Mouse (Mus musculus): Measurements from ENCODE around the gene Olfr279. TPM values are rescaled to one million over a fixed set of nuclear protein-coding genes. Genes with fewer than 3 reads are reported as not detected.

Gene Olfr279
- polyA plus RNA-seq, 1 experiment = 0.04 TPM

DNA sequence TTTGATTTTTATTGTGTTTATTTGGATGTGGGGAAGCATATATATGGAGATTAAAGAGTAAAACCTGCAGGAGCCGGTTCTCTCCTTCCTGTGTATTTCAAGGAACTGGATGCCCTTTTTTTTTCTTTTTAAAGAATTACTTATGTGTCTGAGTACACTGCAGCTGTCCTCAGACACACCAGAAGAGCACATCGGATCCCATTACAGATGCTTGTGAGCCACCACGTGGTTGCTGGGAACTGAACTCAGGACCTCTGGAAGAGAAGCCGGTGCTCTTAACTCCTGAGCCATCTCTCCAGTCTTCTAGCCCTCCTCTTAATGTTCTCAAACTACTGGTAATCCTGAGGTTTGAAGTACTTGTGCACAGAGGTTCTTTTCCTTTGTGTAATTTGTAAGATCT lies 45.7 kb downstream of the Olfr279 start:
- no peak for TF ChIP-seq POLR2A (IDR thresholded peaks at IDR 0.05; ENCODE audit: extremely low read depth, insufficient read depth, low read length)
- no peak for TF ChIP-seq CTCF (IDR thresholded peaks at IDR 0.05; ENCODE audit: extremely low read depth, insufficient read depth, low read length)
- no peak overlapping the region for H3K27ac ChIP-seq (ENCODE audit: insufficient read depth, low read length)
- H3K4me1 ChIP-seq (ENCODE audit: control insufficient read depth, insufficient read depth, low read length) = no peaks in the 10 kb centered on the region
- no peak overlapping the region for H3K4me3 ChIP-seq (ENCODE audit: insufficient read depth, low read length)

DNA sequence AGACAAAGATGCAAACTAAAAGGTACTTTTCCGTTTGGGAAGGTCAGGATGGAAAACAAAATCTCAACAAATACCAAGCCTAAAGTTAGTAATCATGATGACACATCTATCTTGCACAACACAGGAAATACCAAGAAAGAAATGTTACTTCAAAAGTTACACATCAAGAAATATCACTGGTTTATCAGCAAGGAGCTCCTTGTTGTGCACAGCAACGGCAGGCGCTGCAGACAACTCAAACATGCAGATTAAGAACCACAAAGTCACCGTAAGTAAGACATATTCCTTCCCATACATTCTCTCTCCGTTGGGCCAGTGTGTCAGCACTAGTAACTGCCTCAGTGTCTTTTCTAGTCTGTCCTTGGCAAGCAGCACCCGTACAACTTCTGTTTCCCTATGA lies 48.9 kb downstream of the Olfr279 start:
- no peak overlapping the region for H3K4me3 ChIP-seq (ENCODE audit: insufficient read depth, low read length)
- H3K27ac ChIP-seq (ENCODE audit: insufficient read depth, low read length) = no peak overlapping the region
- TF ChIP-seq POLR2A (IDR thresholded peaks at IDR 0.05; ENCODE audit: extremely low read depth, insufficient read depth, low read length) (no peak), CTCF (IDR thresholded peaks at IDR 0.05; ENCODE audit: extremely low read depth, insufficient read depth, low read length) (no peak)
- no peaks in the 10 kb centered on the region for H3K4me1 ChIP-seq (ENCODE audit: control insufficient read depth, insufficient read depth, low read length)

DNA sequence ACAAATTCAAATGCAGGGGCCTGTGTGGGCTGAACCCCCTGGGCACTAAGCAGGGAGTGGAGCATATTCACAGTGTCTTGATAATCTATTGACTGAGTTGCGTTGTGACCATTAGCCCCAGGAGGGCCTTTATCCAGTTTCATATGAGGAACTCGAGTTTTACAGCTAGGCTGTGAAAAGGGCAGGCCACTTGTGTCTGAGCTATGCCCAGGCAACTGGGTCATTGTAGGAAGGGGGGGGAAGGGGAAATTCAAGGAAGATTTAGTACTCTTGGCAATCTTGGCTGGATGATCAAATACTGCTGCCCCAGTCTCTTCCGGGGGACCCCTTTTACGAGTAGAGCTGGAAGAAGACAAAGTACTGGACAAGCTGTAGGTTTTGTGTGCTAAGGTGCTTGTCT lies 51.1 kb downstream of the Olfr279 start:
- no peak for TF ChIP-seq POLR2A (IDR thresholded peaks at IDR 0.05; ENCODE audit: extremely low read depth, insufficient read depth, low read length)
- TF ChIP-seq CTCF (IDR thresholded peaks at IDR 0.05; ENCODE audit: extremely low read depth, insufficient read depth, low read length) = no peak

DNA sequence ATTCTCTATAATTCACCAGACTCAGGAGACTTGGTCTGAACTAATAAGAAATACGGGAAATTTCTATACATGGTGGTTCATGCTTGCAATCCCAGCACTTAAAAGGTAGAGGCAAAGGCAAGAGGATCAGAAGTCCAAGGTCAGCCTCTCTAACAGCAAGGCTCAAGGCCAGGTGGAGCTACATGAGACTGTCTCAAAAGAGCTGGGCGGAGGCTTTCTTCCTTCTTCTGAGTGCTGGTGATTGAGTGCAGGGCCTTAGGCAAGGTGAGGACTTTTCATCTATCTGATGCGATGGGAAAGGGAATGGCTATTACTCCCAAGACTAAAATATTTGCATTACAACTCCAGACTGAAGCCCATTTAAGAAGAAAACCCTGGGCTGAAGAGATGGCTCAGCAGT lies 52.9 kb downstream of the Olfr279 start:
- no peak overlapping the region for H3K4me3 ChIP-seq (ENCODE audit: insufficient read depth, low read length)
- no peaks in the 10 kb centered on the region for H3K4me1 ChIP-seq (ENCODE audit: control insufficient read depth, insufficient read depth, low read length)
- TF ChIP-seq POLR2A (IDR thresholded peaks at IDR 0.05; ENCODE audit: extremely low read depth, insufficient read depth, low read length) (no peak), CTCF (IDR thresholded peaks at IDR 0.05; ENCODE audit: extremely low read depth, insufficient read depth, low read length) (no peak)
- no peak overlapping the region for H3K27ac ChIP-seq (ENCODE audit: insufficient read depth, low read length)

More for the DNA sequence above, 51.1 kb downstream of the Olfr279 start:
- Histone ChIP-seq H3K4me3 (ENCODE audit: insufficient read depth, low read length) (no peak overlapping the region), H3K27ac (ENCODE audit: insufficient read depth, low read length) (no peak overlapping the region), H3K4me1 (ENCODE audit: control insufficient read depth, insufficient read depth, low read length) (no peaks in the 10 kb centered on the region)

GRCm38 (mm10) chr15:98546843-98547242 lies 54.6 kb downstream of the Olfr279 start:
- TF ChIP-seq POLR2A (IDR thresholded peaks at IDR 0.05; ENCODE audit: extremely low read depth, insufficient read depth, low read length) (no peak), CTCF (IDR thresholded peaks at IDR 0.05; ENCODE audit: extremely low read depth, insufficient read depth, low read length) (no peak)
- H3K4me3 ChIP-seq (ENCODE audit: insufficient read depth, low read length) = no peak overlapping the region
- H3K27ac ChIP-seq (ENCODE audit: insufficient read depth, low read length) = no peak overlapping the region
- H3K4me1 ChIP-seq (ENCODE audit: control insufficient read depth, insufficient read depth, low read length) = no peaks in the 10 kb centered on the region

Other genes starting within 250 kb of the Olfr279 start
- not detected in 2 replicates for gene H1fnt, start 235.1 kb upstream of the Olfr279 start, polyA plus RNA-seq (2012; rRNA removed)
- 10.3 and 12.2 TPM in 2 replicates for gene Zfp641, start 196.2 kb upstream of the Olfr279 start, polyA plus RNA-seq (2012; rRNA removed)
- gene Olfr285, start 175.0 kb upstream of the Olfr279 start, polyA plus RNA-seq (2012; rRNA removed) = not detected in 2 replicates
- gene Olfr284, start 151.4 kb upstream of the Olfr279 start, polyA plus RNA-seq (2012; rRNA removed) = not detected in 2 replicates
- gene Olfr283, start 111.5 kb upstream of the Olfr279 start, polyA plus RNA-seq (2012; rRNA removed) = 0.21 and 0.26 TPM in 2 replicates
- not detected in 2 replicates for gene Olfr282, start 61.2 kb upstream of the Olfr279 start, polyA plus RNA-seq (2012; rRNA removed)
- gene Olfr281, start 39.8 kb upstream of the Olfr279 start, polyA plus RNA-seq (2012; rRNA removed) = not detected in 2 replicates
- not detected in 2 replicates for gene OR5BS1P, start 22.5 kb upstream of the Olfr279 start, polyA plus RNA-seq (2012; rRNA removed)
- not detected in 2 replicates for gene Lalba, start 9.7 kb upstream of the Olfr279 start, polyA plus RNA-seq (2012; rRNA removed)
- gene Kansl2, start 41.9 kb downstream of the Olfr279 start, polyA plus RNA-seq (2012; rRNA removed) = 52.9 and 55.7 TPM in 2 replicates
- gene Ccnt1, start 78.5 kb downstream of the Olfr279 start, polyA plus RNA-seq (2012; rRNA removed) = 17.4 and 17.9 TPM in 2 replicates
- not detected in 2 replicates for gene 4930415O20Rik, start 78.6 kb downstream of the Olfr279 start, polyA plus RNA-seq (2012; rRNA removed)
- 38.2 and 44.3 TPM in 2 replicates for gene Adcy6, start 117.7 kb downstream of the Olfr279 start, polyA plus RNA-seq (2012; rRNA removed)
- gene Cacnb3, start 138.4 kb downstream of the Olfr279 start, polyA plus RNA-seq (2012; rRNA removed) = 339 and 348 TPM in 2 replicates
- gene Ddx23, start 170.5 kb downstream of the Olfr279 start, polyA plus RNA-seq (2012; rRNA removed) = 53.4 and 60.5 TPM in 2 replicates
- gene Rnd1, start 185.1 kb downstream of the Olfr279 start, polyA plus RNA-seq (2012; rRNA removed) = 34.5 and 37.4 TPM in 2 replicates
- gene Ccdc65, start 215.8 kb downstream of the Olfr279 start, polyA plus RNA-seq (2012; rRNA removed) = 9.3 and 10.6 TPM in 2 replicates
- 2.1 TPM in 2 replicates for gene Fkbp11, start 235.8 kb downstream of the Olfr279 start, polyA plus RNA-seq (2012; rRNA removed)

Data from cortical plate, adult 2 months (tissue).